Mouse (Mus musculus): Measurements from ENCODE around the gene Catsperz. TPM values are rescaled to one million over a fixed set of nuclear protein-coding genes. Genes with fewer than 3 reads are reported as not detected.

Gene Catsperz
- polyA plus RNA-seq, 1 experiment from 2014 or later = 2.5 TPM

GRCm38 (mm10) chr19:6874257-6874656 is 50.9 kb downstream of the Catsperz start:
- Histone ChIP-seq H3K36me3 (ENCODE audit: control insufficient read depth, insufficient read depth, low read length) (no peaks in the 10 kb centered on the region), H3K4me1 (replicated peaks; ENCODE audit: control insufficient read depth, insufficient read depth, low read length) (no peaks in the 10 kb centered on the region), H3K9ac (ENCODE audit: low read length) (no peak overlapping the region), H3K4me2 (ENCODE audit: low read depth, low read length) (no peak overlapping the region), H3K4me3 (ENCODE audit: low read length) (no peak overlapping the region), H3K27ac (ENCODE audit: low read length) (no peak overlapping the region), H3K27me3 (ENCODE audit: control insufficient read depth, insufficient read depth, low read depth, low read length) (no peaks in the 10 kb centered on the region), H3K9me3 (ENCODE audit: control insufficient read depth, low read length) (no peaks in the 10 kb centered on the region)
- 78% methylated on average over 1 of the region's 1 CpGs for WGBS
- no peak for ATAC-seq (ENCODE audit: low read depth)

DNA sequence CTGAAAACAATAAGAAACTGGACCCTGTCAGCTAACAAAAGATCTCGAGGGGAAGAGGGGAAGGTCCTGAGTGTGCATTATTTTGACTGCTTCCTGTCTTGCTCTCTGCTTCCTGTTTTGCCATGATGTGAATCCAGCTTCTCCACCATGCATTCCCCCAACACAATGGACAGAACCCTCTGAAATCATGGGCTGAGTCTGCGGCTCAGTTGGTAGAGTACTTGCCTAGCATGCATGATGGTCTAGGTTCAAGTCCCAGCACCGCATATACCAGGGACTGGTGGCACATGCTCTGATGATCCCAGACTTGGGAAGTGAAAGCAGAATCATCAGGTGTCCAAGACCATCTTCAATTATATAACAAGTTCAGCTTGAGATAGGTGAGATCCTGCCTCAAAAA is 52.5 kb downstream of the Catsperz start:
- ATAC-seq (ENCODE audit: low read depth) = no peak
- Histone ChIP-seq H3K9ac (ENCODE audit: low read length) (no peak overlapping the region), H3K27me3 (ENCODE audit: control insufficient read depth, insufficient read depth, low read depth, low read length) (no peaks in the 10 kb centered on the region), H3K4me1 (replicated peaks; ENCODE audit: control insufficient read depth, insufficient read depth, low read length) (no peaks in the 10 kb centered on the region), H3K36me3 (ENCODE audit: control insufficient read depth, insufficient read depth, low read length) (no peaks in the 10 kb centered on the region), H3K4me2 (ENCODE audit: low read depth, low read length) (no peak overlapping the region), H3K27ac (ENCODE audit: low read length) (no peak overlapping the region), H3K9me3 (ENCODE audit: control insufficient read depth, low read length) (no peaks in the 10 kb centered on the region), H3K4me3 (ENCODE audit: low read length) (no peak overlapping the region)
- WGBS = 67% methylated on average over 3 of the region's 3 CpGs

Small RNA genes within 50 kb of the gene (microRNA-seq; reads per million reads assigned to microRNA genes)
- not detected for gene Mir6990

Other genes starting within 250 kb of the Catsperz start
- 39.1 and 41.5 TPM in 2 replicates for gene Rps6ka4, start 84.7 kb downstream of the Catsperz start, polyA plus RNA-seq (2015; fragmentation: Nextera tagmentation; extraction: Ambion mirVana)
- 1.6 and 3.0 TPM in 2 replicates for gene Ccdc88b, start 67.2 kb downstream of the Catsperz start, polyA plus RNA-seq (2015; fragmentation: Nextera tagmentation; extraction: Ambion mirVana)
- 136 and 137 TPM in 2 replicates for gene Trmt112, start 15.7 kb downstream of the Catsperz start, polyA plus RNA-seq (2015; fragmentation: Nextera tagmentation; extraction: Ambion mirVana)
- 283 and 302 TPM in 2 replicates for gene Prdx5, start 15.3 kb downstream of the Catsperz start, polyA plus RNA-seq (2015; fragmentation: Nextera tagmentation; extraction: Ambion mirVana)
- 8.5 and 9.9 TPM in 2 replicates for gene Esrra, start 3.6 kb downstream of the Catsperz start, polyA plus RNA-seq (2015; fragmentation: Nextera tagmentation; extraction: Ambion mirVana)
- 0.21 and 0.96 TPM in 2 replicates for gene Kcnk4, start 9.1 kb upstream of the Catsperz start, polyA plus RNA-seq (2015; fragmentation: Nextera tagmentation; extraction: Ambion mirVana)
- gene Bad, start 16.5 kb upstream of the Catsperz start, polyA plus RNA-seq (2015; fragmentation: Nextera tagmentation; extraction: Ambion mirVana) = 82.5 and 90.7 TPM in 2 replicates
- 25.2 TPM in 2 replicates for gene Gpr137, start 17.1 kb upstream of the Catsperz start, polyA plus RNA-seq (2015; fragmentation: Nextera tagmentation; extraction: Ambion mirVana)
- gene Ppp1r14b, start 49.6 kb upstream of the Catsperz start, polyA plus RNA-seq (2015; fragmentation: Nextera tagmentation; extraction: Ambion mirVana) = 41.4 and 44.8 TPM in 2 replicates
- 49.1 and 49.8 TPM in 2 replicates for gene Plcb3, start 51.1 kb upstream of the Catsperz start, polyA plus RNA-seq (2015; fragmentation: Nextera tagmentation; extraction: Ambion mirVana)
- gene Fkbp2, start 55.1 kb upstream of the Catsperz start, polyA plus RNA-seq (2015; fragmentation: Nextera tagmentation; extraction: Ambion mirVana) = 125 and 151 TPM in 2 replicates
- 20.8 and 28.9 TPM in 2 replicates for gene Vegfb, start 62.3 kb upstream of the Catsperz start, polyA plus RNA-seq (2015; fragmentation: Nextera tagmentation; extraction: Ambion mirVana)
- gene Dnajc4, start 67.2 kb upstream of the Catsperz start, polyA plus RNA-seq (2015; fragmentation: Nextera tagmentation; extraction: Ambion mirVana) = 26.4 and 30.3 TPM in 2 replicates
- 22.6 and 23.7 TPM in 2 replicates for gene Nudt22, start 70.7 kb upstream of the Catsperz start, polyA plus RNA-seq (2015; fragmentation: Nextera tagmentation; extraction: Ambion mirVana)
- gene Trpt1, start 70.8 kb upstream of the Catsperz start, polyA plus RNA-seq (2015; fragmentation: Nextera tagmentation; extraction: Ambion mirVana) = 10.9 and 12.3 TPM in 2 replicates
- gene Fermt3, start 94.1 kb upstream of the Catsperz start, polyA plus RNA-seq (2015; fragmentation: Nextera tagmentation; extraction: Ambion mirVana) = 11.1 and 15.6 TPM in 2 replicates
- 220 and 243 TPM in 2 replicates for gene Stip1, start 114.6 kb upstream of the Catsperz start, polyA plus RNA-seq (2015; fragmentation: Nextera tagmentation; extraction: Ambion mirVana)
- 15.3 and 17.6 TPM in 2 replicates for gene Macrod1, start 131.4 kb upstream of the Catsperz start, polyA plus RNA-seq (2015; fragmentation: Nextera tagmentation; extraction: Ambion mirVana)
- 0.99 and 1.1 TPM in 2 replicates for gene Flrt1, start 180.3 kb upstream of the Catsperz start, polyA plus RNA-seq (2015; fragmentation: Nextera tagmentation; extraction: Ambion mirVana)